Mouse (Mus musculus): Measurements from ENCODE around the gene Pibf1.

- TF ChIP-seq POLR2A (IDR thresholded peaks at IDR 0.05; ENCODE audit: low read depth, low read length): no peak
- TF ChIP-seq CTCF (IDR thresholded peaks at IDR 0.05; ENCODE audit: extremely low read depth, insufficient read depth, insufficient read length, insufficient replicate concordance): no peak
These were observed 199.3 kb downstream of the Pibf1 start, which contains the start of gene Klf5 for GRCm38 (mm10) chr14:99298385-99299021.
